Mouse (Mus musculus) forebrain, embryonic 12.5 days (tissue): Measurements from ENCODE around the gene H2-DMb1. TPM values are rescaled to one million over a fixed set of nuclear protein-coding genes. Genes with fewer than 3 reads are reported as not detected.

ENCODE experiments used
- ATAC-seq: fragments of 200-750 bp; cut with Nextera tagmentation; 2 replicates; pipeline ENCODE4 v1.8.0; 2017; ENCODE audit warnings: moderate TSS enrichment; ENCODE audit not compliant: low FRiP score
- H3K27ac ChIP-seq: fragments of 300-500 bp; sonication (generic); 2 replicates; pipeline ENCODE4 v1.5.1; 2016; ENCODE audit warnings: mild to moderate bottlenecking
- H3K27me3 ChIP-seq: fragments of 300-500 bp; sonication (generic); 2 replicates; pipeline ENCODE4 v1.6.1; 2016; ENCODE audit warnings: mild to moderate bottlenecking
- H3K36me3 ChIP-seq: fragments of 300-500 bp; sonication (generic); replicated peaks from 2 replicates; pipeline ENCODE4 v1.6.1; 2016; ENCODE audit warnings: mild to moderate bottlenecking
- H3K4me1 ChIP-seq: fragments of 300-500 bp; sonication (generic); 2 replicates; pipeline ENCODE4 v1.6.1; 2016
- H3K4me2 ChIP-seq: fragments of 300-500 bp; sonication (generic); 2 replicates; pipeline ENCODE4 v1.6.1; 2016; ENCODE audit warnings: mild to moderate bottlenecking, moderate library complexity
- H3K4me3 ChIP-seq: fragments of 300-500 bp; sonication (generic); replicated peaks from 2 replicates; pipeline ENCODE4 v1.5.1; 2016; ENCODE audit warnings: mild to moderate bottlenecking
- H3K9ac ChIP-seq: fragments of 300-500 bp; sonication (generic); 2 replicates; pipeline ENCODE4 v1.6.1; 2016; ENCODE audit warnings: mild to moderate bottlenecking
- H3K9me3 ChIP-seq: fragments of 300-500 bp; sonication (generic); 2 replicates; pipeline ENCODE4 v1.6.1; 2016
- WGBS: fragments of 180-500 bp; shearing (Covaris S2); methylation state at CpG from one replicate; pipeline ENCODE4 v1.1.7; 2016; 5-methylcytosine and 5-hydroxymethylcytosine counted together
- polyA plus RNA-seq: library from polyadenylated mRNA; unstranded; fragments of >200 nt; fragmentation: Nextera tagmentation; extraction: Ambion mirVana; gene quantifications from 2 replicates; pipeline ENCODE4 v1.2.1, GENCODE M21; 2016

Gene H2-DMb1
- polyA plus RNA-seq, 1 experiment from 2014 or later = 0.38 TPM

GRCm38 (mm10) chr17:34126826-34127420 is 25.9 kb upstream of the H2-DMb1 start:
- no peak overlapping the region for H3K27ac ChIP-seq
- WGBS = 67% methylated on average over 9 of the region's 9 CpGs
- no peaks in the 10 kb centered on the region for H3K9me3 ChIP-seq
- no peak for ATAC-seq
- H3K4me1 ChIP-seq = peaks cover 34% of the 10 kb centered on the region
- H3K27me3 ChIP-seq = peaks cover 33% of the 10 kb centered on the region
- no peaks in the 10 kb centered on the region for H3K36me3 ChIP-seq
- H3K4me3 ChIP-seq = no peak overlapping the region
- H3K9ac ChIP-seq = no peak overlapping the region
- no peak overlapping the region for H3K4me2 ChIP-seq

GRCm38 (mm10) chr17:34127475-34127874 is 25.4 kb upstream of the H2-DMb1 start:
- peaks cover 33% of the 10 kb centered on the region for H3K27me3 ChIP-seq
- no peak overlapping the region for H3K27ac ChIP-seq
- no peak for ATAC-seq
- H3K9me3 ChIP-seq = no peaks in the 10 kb centered on the region
- peaks cover 34% of the 10 kb centered on the region for H3K4me1 ChIP-seq
- H3K4me2 ChIP-seq = no peak overlapping the region
- WGBS = 27% methylated on average over 6 of the region's 6 CpGs
- no peak overlapping the region for H3K4me3 ChIP-seq
- H3K36me3 ChIP-seq = no peaks in the 10 kb centered on the region
- H3K9ac ChIP-seq = no peak overlapping the region

GRCm38 (mm10) chr17:34128264-34128937 is 24.5 kb upstream of the H2-DMb1 start:
- ATAC-seq = no peak
- WGBS = 23% methylated on average over 13 of the region's 13 CpGs

DNA sequence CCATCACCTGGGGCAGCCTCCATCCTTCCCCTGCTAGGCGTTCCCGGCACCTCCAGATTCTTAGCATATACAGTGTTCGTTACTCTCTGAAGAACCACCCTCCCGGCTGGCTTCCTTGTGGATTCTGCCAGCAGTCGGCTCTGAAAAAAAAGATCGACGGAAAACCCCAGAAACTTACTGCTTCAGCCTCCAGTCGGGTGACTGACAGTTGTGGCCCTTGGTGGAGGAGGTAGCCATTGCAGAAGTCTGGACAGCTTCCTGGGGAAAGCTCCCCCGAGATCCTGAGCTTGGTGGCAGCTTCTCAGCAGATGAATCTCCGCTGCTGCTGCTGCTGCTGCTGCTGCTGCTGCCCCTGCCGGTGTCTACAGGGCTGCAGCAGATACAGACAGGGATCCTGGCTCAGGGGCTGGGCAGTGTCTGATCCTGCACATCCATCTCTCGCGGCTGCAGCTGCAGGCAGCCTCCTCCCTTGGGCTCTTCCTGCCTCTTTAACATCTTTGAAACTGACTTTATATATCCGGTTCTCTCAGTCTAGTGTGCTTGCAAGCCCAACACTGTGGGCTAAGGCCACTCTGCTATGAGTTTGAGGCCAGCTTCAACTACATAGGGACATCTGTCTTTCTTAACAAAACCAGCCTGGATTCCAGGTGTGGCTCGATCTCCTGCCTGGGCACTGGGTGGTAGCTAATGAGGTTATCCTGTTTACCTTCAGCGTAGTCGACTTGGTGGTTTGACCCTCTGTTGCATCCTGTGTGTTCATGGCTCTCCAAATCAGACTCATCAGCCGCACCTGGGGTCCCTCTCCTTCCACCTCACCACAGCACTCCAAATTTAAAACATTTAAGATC is 23.7 kb upstream of the H2-DMb1 start:
- Histone ChIP-seq H3K36me3 (no peaks in the 10 kb centered on the region), H3K4me3 (no peak overlapping the region; the same call in 1 of the 2 replicates), H3K27me3 (peaks cover 33% of the 10 kb centered on the region), H3K4me1 (peaks cover 23% of the 10 kb centered on the region), H3K4me2 (peak overlapping the region; percentile 32), H3K9me3 (no peaks in the 10 kb centered on the region), H3K9ac (no peak overlapping the region; the same call in 1 of the 2 replicates), H3K27ac (no peak overlapping the region)
- whole genome bisulfite sequencing = 27% methylated on average over 18 of the region's 18 CpGs
- no peak for ATAC-seq

More at GRCm38 (mm10) chr17:34128264-34128937, 24.5 kb upstream of the H2-DMb1 start:
- Histone ChIP-seq H3K9ac (no peak overlapping the region; the same call in 1 of the 2 replicates), H3K4me2 (peak overlapping the region; percentile 32), H3K4me3 (no peak overlapping the region; the same call in 1 of the 2 replicates), H3K9me3 (no peaks in the 10 kb centered on the region), H3K4me1 (peaks cover 31% of the 10 kb centered on the region), H3K27me3 (peaks cover 33% of the 10 kb centered on the region), H3K36me3 (no peaks in the 10 kb centered on the region), H3K27ac (no peak overlapping the region)

GRCm38 (mm10) chr17:34130073-34130947 is 22.6 kb upstream of the H2-DMb1 start:
- Histone ChIP-seq H3K4me2 (no peak overlapping the region), H3K9ac (no peak overlapping the region), H3K27me3 (peaks cover 33% of the 10 kb centered on the region), H3K9me3 (no peaks in the 10 kb centered on the region), H3K4me3 (no peak overlapping the region), H3K27ac (no peak overlapping the region), H3K4me1 (peaks cover 23% of the 10 kb centered on the region), H3K36me3 (no peaks in the 10 kb centered on the region)
- WGBS = 90% methylated on average over 19 of the region's 19 CpGs
- ATAC-seq = no peak

DNA sequence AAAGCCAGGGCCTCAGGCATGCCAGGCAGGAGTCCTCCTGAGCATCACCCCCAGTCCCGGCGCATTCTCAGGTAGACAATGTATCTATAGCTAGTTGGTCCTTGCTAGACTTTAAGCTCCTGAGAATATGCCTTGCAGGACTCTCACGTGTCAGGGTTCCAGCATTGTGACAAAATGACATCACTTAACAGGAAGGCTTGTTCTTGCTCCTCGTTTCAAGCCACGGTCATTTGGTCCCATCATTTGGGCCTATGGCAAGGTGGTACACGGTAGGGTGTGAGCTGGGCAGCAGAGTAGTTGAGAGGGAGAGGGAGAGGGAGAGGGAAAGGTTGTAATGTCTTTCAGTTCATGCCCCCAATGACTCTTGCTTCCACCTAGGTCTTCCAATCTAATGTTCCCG is 21.0 kb upstream of the H2-DMb1 start:
- ATAC-seq = no peak
- Histone ChIP-seq H3K4me3 (no peak overlapping the region), H3K9ac (no peak overlapping the region), H3K27me3 (peaks cover 46% of the 10 kb centered on the region), H3K27ac (no peak overlapping the region), H3K4me2 (no peak overlapping the region), H3K36me3 (no peaks in the 10 kb centered on the region), H3K9me3 (no peaks in the 10 kb centered on the region), H3K4me1 (peaks cover 29% of the 10 kb centered on the region)
- 71% methylated on average over 7 of the region's 7 CpGs for WGBS

DNA sequence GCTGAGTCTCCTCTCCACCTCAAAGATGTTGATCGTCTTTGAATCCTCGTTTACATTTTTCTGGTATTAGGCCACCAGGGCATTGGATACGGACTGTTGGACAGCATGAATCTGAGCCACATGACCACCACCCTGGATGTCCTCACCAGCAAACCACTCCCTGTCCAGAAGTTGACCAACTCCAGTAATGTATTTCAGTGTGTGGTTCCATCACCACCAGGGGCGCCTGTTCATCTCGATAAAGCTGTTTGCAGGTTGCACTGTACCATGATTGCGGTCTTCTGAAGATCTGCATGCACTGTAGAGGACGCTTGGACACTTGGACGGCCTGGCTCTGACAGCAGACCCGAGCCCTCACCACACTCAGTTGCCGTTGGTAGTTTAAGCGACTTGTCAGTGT is 19.6 kb upstream of the H2-DMb1 start:
- H3K4me1 ChIP-seq = peaks cover 16% of the 10 kb centered on the region
- peaks cover 46% of the 10 kb centered on the region for H3K27me3 ChIP-seq
- H3K36me3 ChIP-seq = no peaks in the 10 kb centered on the region
- H3K27ac ChIP-seq = no peak overlapping the region
- H3K4me3 ChIP-seq = no peak overlapping the region
- no peaks in the 10 kb centered on the region for H3K9me3 ChIP-seq
- no peak overlapping the region for H3K9ac ChIP-seq
- no peak overlapping the region for H3K4me2 ChIP-seq
- no peak for ATAC-seq
- WGBS = 82% methylated on average over 11 of the region's 11 CpGs

- Histone ChIP-seq H3K4me2 (no peak overlapping the region), H3K4me1 (peaks cover 13% of the 10 kb centered on the region), H3K27me3 (peaks cover 48% of the 10 kb centered on the region), H3K9me3 (no peaks in the 10 kb centered on the region), H3K9ac (no peak overlapping the region), H3K36me3 (no peaks in the 10 kb centered on the region), H3K4me3 (no peak overlapping the region), H3K27ac (no peak overlapping the region)
- ATAC-seq = no peak
- 87% methylated on average over 3 of the region's 3 CpGs for WGBS
Measured at GRCm38 (mm10) chr17:34134451-34134850, 18.4 kb upstream of the H2-DMb1 start.

DNA sequence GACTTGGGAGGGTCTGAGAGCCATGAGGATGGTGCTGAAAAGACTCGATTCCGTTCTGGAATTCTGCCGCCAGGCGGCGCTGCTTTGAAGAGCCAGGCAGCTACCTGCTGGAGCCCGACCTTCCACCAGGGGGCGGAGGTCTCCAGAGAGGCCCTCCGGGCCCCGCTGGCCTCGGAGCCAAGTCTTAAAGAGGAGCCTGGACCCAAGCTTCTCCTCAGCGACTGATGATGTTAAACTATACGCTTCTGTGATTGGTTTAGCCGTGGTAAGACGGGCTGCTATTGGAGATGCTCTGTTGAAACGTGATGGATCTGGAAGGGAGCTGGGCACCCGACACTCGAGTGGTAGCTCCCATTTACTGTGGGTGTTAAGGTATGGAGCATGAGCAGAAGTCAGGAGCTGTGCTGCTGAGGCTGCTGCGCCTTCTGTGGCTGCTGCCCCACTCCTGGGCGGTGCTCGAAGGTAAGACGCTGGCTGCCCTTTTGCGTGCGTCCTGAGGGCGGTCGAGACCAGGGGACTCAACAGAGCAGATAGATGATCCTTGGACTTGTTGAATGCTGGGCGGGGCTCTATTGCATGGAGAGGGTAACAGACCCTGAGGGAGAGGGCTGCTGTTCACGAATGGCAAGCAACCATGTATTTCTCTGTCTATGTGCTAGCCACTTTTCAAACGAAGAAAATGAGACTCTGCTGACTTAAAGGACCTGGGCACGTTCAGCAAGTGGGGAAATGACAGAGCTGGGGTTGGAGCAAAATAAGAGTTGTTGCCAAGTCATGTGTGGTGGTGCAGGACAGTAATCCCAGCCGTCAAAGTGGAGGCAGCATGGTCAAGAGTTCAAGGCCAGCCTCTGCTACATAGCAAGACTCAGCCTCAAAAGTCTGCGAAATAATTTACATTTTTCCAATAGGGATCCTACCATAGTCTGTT is 17.3 kb upstream of the H2-DMb1 start:
- H3K4me1 ChIP-seq = peaks cover 20% of the 10 kb centered on the region
- H3K36me3 ChIP-seq = no peaks in the 10 kb centered on the region
- no peak overlapping the region for H3K27ac ChIP-seq
- peak; percentile 98 for ATAC-seq
- peak overlapping the region; percentile 37 for H3K4me3 ChIP-seq
- H3K27me3 ChIP-seq = peaks cover 51% of the 10 kb centered on the region
- no peaks in the 10 kb centered on the region for H3K9me3 ChIP-seq
- H3K4me2 ChIP-seq = peak overlapping the region; percentile 67
- WGBS = 6% methylated on average over 31 of the region's 31 CpGs
- H3K9ac ChIP-seq = peak overlapping the region; percentile 45; the same call in 1 of the 2 replicates

DNA sequence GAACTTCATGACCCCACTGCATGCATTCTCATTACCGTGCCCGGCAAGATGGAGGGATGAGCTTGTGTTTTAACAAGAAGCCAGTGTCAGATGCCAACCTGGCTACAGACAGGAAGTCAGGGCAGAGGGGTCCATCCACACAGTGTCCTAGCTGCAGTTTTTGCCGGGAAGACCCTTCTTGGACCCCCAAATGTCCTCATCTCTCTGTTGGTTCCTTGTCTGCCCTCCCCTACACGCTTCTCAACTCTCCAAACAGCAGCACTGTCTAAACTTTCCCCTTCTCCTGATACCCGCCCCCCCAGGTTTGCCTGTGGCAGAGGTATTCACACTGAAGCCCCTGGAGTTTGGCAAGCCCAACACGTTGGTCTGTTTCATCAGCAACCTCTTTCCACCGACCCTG is 15.3 kb upstream of the H2-DMb1 start:
- Histone ChIP-seq H3K4me3 (no peak overlapping the region), H3K9me3 (no peaks in the 10 kb centered on the region), H3K4me2 (no peak overlapping the region), H3K27me3 (peaks cover 66% of the 10 kb centered on the region), H3K4me1 (peaks cover 20% of the 10 kb centered on the region), H3K9ac (no peak overlapping the region), H3K36me3 (no peaks in the 10 kb centered on the region), H3K27ac (no peak overlapping the region)
- WGBS = 76% methylated on average over 7 of the region's 7 CpGs
- ATAC-seq = no peak

GRCm38 (mm10) chr17:34138655-34139054 is 14.2 kb upstream of the H2-DMb1 start:
- 71% methylated on average over 7 of the region's 7 CpGs for WGBS
- H3K27ac ChIP-seq = no peak overlapping the region
- H3K9ac ChIP-seq = no peak overlapping the region
- H3K9me3 ChIP-seq = no peaks in the 10 kb centered on the region
- peaks cover 22% of the 10 kb centered on the region for H3K4me1 ChIP-seq
- ATAC-seq = no peak
- H3K4me2 ChIP-seq = no peak overlapping the region
- H3K27me3 ChIP-seq = peaks cover 69% of the 10 kb centered on the region
- no peak overlapping the region for H3K4me3 ChIP-seq
- no peaks in the 10 kb centered on the region for H3K36me3 ChIP-seq
